Mouse (Mus musculus) thymus, adult 2 months (tissue): ENCODE measurements at regions not wholly inside any gene's neighbourhood (a gene's known extent, or its start where the extent isn't known, plus 50 kb on each side); places are given as distances from the start of the nearest gene placed in this dataset.

Experiments
- DNase-seq: peaks from one replicate; pipeline ENCODE4 v3.0.0; 2021
- H3K27ac ChIP-seq: fragments of 200-500 bp; 2 replicates; pipeline ENCODE4 v1.5.1; 2012; ENCODE audit warnings: low read length, control low read depth; ENCODE audit not compliant: control insufficient read depth, insufficient read depth
- H3K27me3 ChIP-seq: fragments of 200-500 bp; 2 replicates; pipeline ENCODE4 v1.6.1; 2012; ENCODE audit warnings: mild to moderate bottlenecking, low read length, moderate library complexity, mixed read lengths; ENCODE audit not compliant: control insufficient read depth, insufficient read depth
- H3K36me3 ChIP-seq: fragments of 200-500 bp; 2 replicates; pipeline ENCODE4 v1.6.1; 2012; ENCODE audit warnings: mild to moderate bottlenecking, low read length, moderate library complexity; ENCODE audit not compliant: control insufficient read depth, insufficient read depth
- H3K4me1 ChIP-seq: fragments of 200-500 bp; replicated peaks from 2 replicates; pipeline ENCODE4 v1.6.1; 2012; ENCODE audit warnings: low read length; ENCODE audit not compliant: control insufficient read depth, insufficient read depth
- H3K4me3 ChIP-seq: fragments of 200-500 bp; 2 replicates; pipeline ENCODE4 v1.5.1; 2012; ENCODE audit warnings: mild to moderate bottlenecking, low read length, control low read depth, moderate library complexity; ENCODE audit not compliant: control insufficient read depth, insufficient read depth
- CTCF ChIP-seq: fragments of 200-500 bp; IDR thresholded peaks from 2 replicates; pipeline ENCODE4 v1.5.1; 2012; ENCODE audit warnings: mild to moderate bottlenecking, control low read depth, low read length, moderate library complexity, borderline replicate concordance; ENCODE audit not compliant: control insufficient read depth, poor library complexity, insufficient read depth; ENCODE audit errors: extremely low read depth
- POLR2A ChIP-seq: fragments of 200-500 bp; IDR thresholded peaks from 2 replicates; pipeline ENCODE4 v1.6.1; 2012; ENCODE audit warnings: mild to moderate bottlenecking, low read length, control low read depth, moderate library complexity; ENCODE audit not compliant: control insufficient read depth, poor library complexity, insufficient read depth; ENCODE audit errors: extremely low read depth
- whole genome bisulfite sequencing: fragments of 180-500 bp; shearing (Covaris S2); methylation state at CpG from one replicate; pipeline ENCODE4 v1.1.7; 2018; 5-methylcytosine and 5-hydroxymethylcytosine counted together

DNA sequence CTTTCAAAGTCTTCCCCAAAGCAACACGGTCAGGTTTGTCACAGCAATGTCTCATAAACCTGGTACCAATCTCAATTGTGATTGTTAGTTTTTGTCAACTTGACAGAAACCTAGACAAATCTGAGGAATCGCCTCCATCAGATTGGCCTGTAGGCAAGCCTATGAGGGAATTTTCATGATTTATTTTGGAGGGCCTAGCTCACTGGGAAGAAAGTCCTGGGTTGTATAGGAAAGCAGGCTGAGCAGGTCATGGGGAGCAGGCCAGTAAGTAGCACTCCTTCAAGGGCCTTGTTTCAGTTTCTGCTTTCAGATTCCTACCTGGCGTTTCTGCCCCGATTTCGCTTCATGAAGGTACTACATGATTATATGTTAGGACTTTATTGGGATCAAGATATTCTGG, 144.1 kb upstream of the Cdkn2b start:
- Histone ChIP-seq H3K4me3 (no peak overlapping the region), H3K27ac (no peak overlapping the region), H3K36me3 (no peaks in the 10 kb centered on the region), H3K27me3 (no peaks in the 10 kb centered on the region), H3K4me1 (no peaks in the 10 kb centered on the region)
- DNase-seq = no peak
- 94% methylated on average over 5 of the region's 5 CpGs for WGBS
- TF ChIP-seq CTCF (no peak), POLR2A (no peak)

DNA sequence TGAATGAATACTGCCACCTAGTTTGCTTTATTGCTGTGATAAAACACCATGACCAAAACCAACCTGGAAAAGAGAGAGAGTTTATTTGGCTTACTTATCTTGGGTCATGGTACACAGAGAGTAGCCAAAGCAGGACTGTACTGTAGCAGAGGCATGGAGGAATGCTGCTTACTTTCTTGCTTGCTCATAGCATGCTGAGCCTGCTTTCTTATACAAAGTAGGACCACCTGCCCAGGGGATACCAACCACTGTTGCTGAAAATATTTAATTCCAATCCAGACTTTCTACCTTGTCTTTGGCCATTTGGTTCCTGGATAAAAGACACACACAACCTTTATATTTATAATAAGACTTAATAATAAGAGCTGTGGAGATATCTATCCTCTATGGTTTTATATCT, 142.2 kb upstream of the Cdkn2b start:
- H3K4me3 ChIP-seq = no peak overlapping the region
- TF ChIP-seq POLR2A (no peak), CTCF (no peak)
- no peaks in the 10 kb centered on the region for H3K4me1 ChIP-seq
- no peaks in the 10 kb centered on the region for H3K36me3 ChIP-seq
- H3K27ac ChIP-seq = no peak overlapping the region
- no peaks in the 10 kb centered on the region for H3K27me3 ChIP-seq
- DNase-seq = no peak

DNA sequence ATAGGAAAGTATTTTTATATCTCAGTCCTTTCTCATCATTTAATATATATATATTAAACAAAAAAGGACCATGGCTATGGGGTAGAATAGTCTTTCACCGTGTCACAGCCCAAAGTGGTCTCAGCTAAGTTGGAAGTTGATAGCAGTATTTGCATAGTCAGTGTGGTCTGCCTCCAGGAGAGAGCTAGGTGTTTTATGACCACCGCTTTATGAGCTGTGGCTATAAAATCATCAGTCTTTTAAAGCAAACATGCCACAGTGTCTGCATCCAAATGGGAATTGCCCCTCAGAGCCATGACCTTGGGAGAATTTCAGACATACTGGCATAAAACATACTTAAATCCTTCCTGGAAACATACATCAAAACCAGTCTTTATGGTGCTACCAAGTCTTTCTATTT, 140.9 kb upstream of the Cdkn2b start:
- H3K36me3 ChIP-seq = no peaks in the 10 kb centered on the region
- WGBS = 52% methylated on average over 2 of the region's 2 CpGs
- no peak overlapping the region for H3K4me3 ChIP-seq
- no peak for TF ChIP-seq CTCF
- TF ChIP-seq POLR2A = no peak
- no peak overlapping the region for H3K27ac ChIP-seq
- DNase-seq = no peak
- no peaks in the 10 kb centered on the region for H3K4me1 ChIP-seq
- H3K27me3 ChIP-seq = no peaks in the 10 kb centered on the region

DNA sequence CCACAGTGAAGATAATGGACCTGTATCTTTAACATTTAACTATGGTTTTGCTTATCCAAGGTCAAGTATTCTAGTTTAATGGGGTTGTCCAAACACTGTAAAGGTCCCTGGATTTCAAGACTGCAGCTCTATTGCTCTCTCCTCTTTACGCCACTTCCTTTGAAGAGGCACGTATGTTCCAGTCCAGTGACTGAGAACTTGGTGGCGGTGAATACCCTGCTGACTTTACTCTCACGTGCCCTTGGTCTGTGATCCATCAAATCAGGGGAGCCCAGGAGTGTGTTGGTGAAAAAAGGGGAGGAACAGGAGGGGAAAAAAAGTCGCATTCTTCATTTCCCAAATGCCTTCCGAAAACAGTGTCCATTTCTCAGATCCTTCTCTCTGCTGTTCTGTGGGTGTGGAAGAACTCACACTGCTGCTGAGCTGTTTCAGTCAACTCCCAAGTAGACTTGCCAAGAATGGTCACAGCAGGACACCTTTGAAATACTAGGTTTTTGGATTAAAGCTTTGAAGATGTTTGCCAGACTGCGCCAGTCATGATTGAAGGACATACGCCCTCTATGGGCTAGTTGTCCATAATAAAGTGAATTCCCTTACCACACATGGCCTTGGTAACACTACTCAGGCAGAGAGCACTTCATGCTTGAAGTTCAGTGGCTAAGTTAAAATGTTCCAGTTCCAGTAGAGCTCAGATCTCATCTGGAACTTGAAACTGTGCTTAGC, 136.1 kb upstream of the Cdkn2b start:
- H3K27ac ChIP-seq = no peak overlapping the region

DNA sequence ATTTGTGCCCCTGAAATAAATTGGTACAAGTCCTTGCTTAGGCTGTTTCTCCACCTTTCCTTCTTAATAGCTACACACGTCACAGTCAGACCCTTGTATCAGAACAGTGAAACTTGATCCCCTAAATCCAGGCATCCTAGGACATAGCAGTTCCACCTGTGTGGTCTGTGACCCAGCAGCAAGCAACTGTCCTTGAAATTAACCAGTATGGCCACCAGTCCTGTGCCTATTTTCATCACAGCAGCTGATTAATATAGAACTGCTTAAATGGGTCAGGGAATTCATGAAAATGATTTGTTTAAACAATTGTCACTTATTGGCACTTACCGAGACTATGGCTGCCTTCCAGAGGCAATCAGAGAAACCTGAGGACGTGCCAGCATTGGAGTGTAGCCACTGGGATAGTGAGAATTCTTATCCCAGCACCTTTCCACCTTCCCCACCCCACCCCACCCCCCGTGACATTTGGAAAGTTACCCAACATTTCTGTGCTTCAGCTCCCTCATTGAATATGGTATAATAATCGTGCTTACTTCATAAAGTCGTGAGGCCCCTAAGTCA, 135.4 kb upstream of the Cdkn2b start:
- Histone ChIP-seq H3K27me3 (no peaks in the 10 kb centered on the region), H3K4me1 (no peaks in the 10 kb centered on the region), H3K27ac (no peak overlapping the region), H3K36me3 (no peaks in the 10 kb centered on the region), H3K4me3 (no peak overlapping the region)
- TF ChIP-seq POLR2A = no peak
- TF ChIP-seq CTCF = no peak
- DNase-seq = no peak
- WGBS = 85% methylated on average over 6 of the region's 6 CpGs

More for the DNA sequence above, 136.1 kb upstream of the Cdkn2b start:
- no peak overlapping the region for H3K4me3 ChIP-seq
- H3K4me1 ChIP-seq = no peaks in the 10 kb centered on the region
- TF ChIP-seq CTCF (no peak), POLR2A (no peak)
- no peak for DNase-seq
- no peaks in the 10 kb centered on the region for H3K36me3 ChIP-seq
- H3K27me3 ChIP-seq = no peaks in the 10 kb centered on the region
- 87% methylated on average over 8 of the region's 8 CpGs for WGBS

DNA sequence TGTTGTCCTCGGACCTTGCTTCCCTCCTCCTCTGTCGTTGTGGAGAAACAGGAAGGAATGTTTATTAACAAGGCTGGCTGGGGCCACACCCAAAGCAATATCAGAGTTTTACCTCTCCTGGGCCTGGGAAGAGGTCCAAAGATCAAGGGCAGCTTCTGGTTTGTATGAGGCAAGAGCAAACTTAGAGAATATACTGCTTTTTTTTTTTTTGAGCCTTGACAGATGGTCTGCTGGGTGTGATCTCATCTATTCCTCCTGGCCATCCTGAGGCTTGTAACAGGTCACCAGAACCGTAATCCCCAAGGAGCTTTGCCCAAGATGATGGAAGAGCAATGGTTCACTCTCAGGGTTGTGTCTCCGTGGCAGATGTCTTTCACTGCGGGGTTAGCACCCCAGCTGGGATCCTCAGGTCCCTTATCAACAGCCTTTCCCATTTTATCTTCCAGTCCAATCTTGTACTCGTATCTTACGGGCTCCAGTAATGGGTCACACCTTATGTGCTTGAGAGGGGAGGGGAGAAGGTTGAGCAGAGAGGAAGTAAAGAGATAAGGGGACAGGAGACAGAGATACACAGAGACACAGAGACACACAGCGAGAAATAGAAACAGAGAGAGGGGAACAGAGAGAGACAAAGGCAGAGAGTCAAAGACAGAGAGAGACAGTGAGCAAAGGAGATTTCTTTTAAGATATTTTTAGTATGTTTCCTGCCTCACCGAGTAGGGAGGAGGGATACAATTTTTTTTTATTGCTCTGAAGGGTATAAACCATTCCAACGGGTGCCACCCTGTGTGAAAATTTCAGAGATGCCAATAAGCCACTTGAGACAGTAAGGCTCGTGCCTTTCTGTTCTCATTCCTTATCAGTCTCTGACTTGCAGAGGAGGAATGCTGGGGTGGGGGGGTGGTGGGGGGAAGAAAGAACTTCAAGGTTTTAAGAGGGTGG, 134.6 kb upstream of the Cdkn2b start:
- 51% methylated on average over 11 of the region's 11 CpGs for WGBS
- no peaks in the 10 kb centered on the region for H3K36me3 ChIP-seq
- H3K27me3 ChIP-seq = no peaks in the 10 kb centered on the region
- DNase-seq = no peak
- no peaks in the 10 kb centered on the region for H3K4me1 ChIP-seq
- no peak overlapping the region for H3K27ac ChIP-seq
- H3K4me3 ChIP-seq = no peak overlapping the region
- TF ChIP-seq POLR2A = no peak
- no peak for TF ChIP-seq CTCF
